In genomic region chr3:97681321-97682158, GRCm38 (mm10) we compare ENCODE assay signal across 9 mouse cellular contexts. TPM values are rescaled to one million over a fixed set of nuclear protein-coding genes. Genes with fewer than 3 reads are reported as not detected.
A peak's percentile ranks its signal among the peaks of the same experiment; 100 is the strongest.
DNase-seq lines count a peak whose midpoint lies in the region; ATAC-seq and TF ChIP-seq lines count a peak whose summit lies in the region.
"Had no signal": no experiment of that assay in that cellular context is flagged by ENCODE, and none has a peak within 500 bp of the region (broad histone marks: within the 10 kb centered on the region; RNA-seq: fewer than 3 reads in every experiment).

No protein-coding gene starts in this region.

- peak overlapping the region; percentile 0; the same call in 1 of the 2 replicates for H3K27ac ChIP-seq in heart, postnatal 0 days (ENCODE audit: low read depth)
- no peak overlapping the region for H3K27ac ChIP-seq in liver, postnatal 0 days (ENCODE audit: low read depth)
- H3K27ac ChIP-seq in neural tube, embryonic 12.5 days = no peak overlapping the region

- no peak for TF ChIP-seq POLR2A in brain, embryonic 14.5 days (IDR thresholded peaks at IDR 0.05; ENCODE audit: borderline replicate concordance, extremely low read depth, insufficient read depth, insufficient read length, poor library complexity, severe bottlenecking)

- peak; percentile 58 to 75 for DNase-seq in CD8-positive naive resting alpha-beta T cell, adult 2 months (ENCODE audit: low read depth in 2 of 2, low spot score in 2 of 2)
- DNase-seq in brain, embryonic 14.5 days (ENCODE audit: low read depth) = peak; percentile 83
- DNase-seq in heart, postnatal 0 days (ENCODE audit: low spot score) = peak; percentile 67
- peak; percentile 77 to 84 for DNase-seq in kidney, postnatal 4 days
- peak; percentile 73 for DNase-seq in liver, postnatal 0 days
- peak; percentile 80 for DNase-seq in testis, postnatal 10 days (ENCODE audit: low spot score)

- 2% methylated on average over 33 of the region's 33 CpGs for whole genome bisulfite sequencing in heart, postnatal 0 days
- 1% methylated on average over 33 of the region's 33 CpGs for WGBS in liver, postnatal 0 days (ENCODE audit: insufficient replicate concordance)
- WGBS in neural tube, embryonic 12.5 days = under 1% methylated on average over 33 of the region's 33 CpGs

- no peaks in the 10 kb centered on the region for H3K9me3 ChIP-seq in erythroblast, embryonic 14.5 days (ENCODE audit: control insufficient read depth, low read length)
- no peaks in the 10 kb centered on the region for H3K9me3 ChIP-seq in heart, postnatal 0 days (replicated peaks; ENCODE audit: control insufficient read depth, low read length)
- no peaks in the 10 kb centered on the region for H3K9me3 ChIP-seq in liver, postnatal 0 days (ENCODE audit: low read length)
- no peaks in the 10 kb centered on the region for H3K9me3 ChIP-seq in neural tube, embryonic 12.5 days

- H3K27me3 ChIP-seq in erythroblast, embryonic 14.5 days (ENCODE audit: control insufficient read depth) = peaks cover 42% of the 10 kb centered on the region
- H3K27me3 ChIP-seq in heart, postnatal 0 days (ENCODE audit: control insufficient read depth, insufficient read depth, low read length) = no peaks in the 10 kb centered on the region
- H3K27me3 ChIP-seq in liver, postnatal 0 days (ENCODE audit: insufficient read depth, low read length) = no peaks in the 10 kb centered on the region; the same call in 1 of the 2 replicates
- H3K27me3 ChIP-seq in neural tube, embryonic 12.5 days (replicated peaks) = peaks cover 16% of the 10 kb centered on the region

- H3K9ac ChIP-seq in heart, postnatal 0 days (replicated peaks; ENCODE audit: low read depth, low read length) = peak overlapping the region; percentile 17; the same call in 1 of the 2 replicates
- H3K9ac ChIP-seq in liver, postnatal 0 days (replicated peaks) = peak overlapping the region; percentile 45
- no peak overlapping the region for H3K9ac ChIP-seq in neural tube, embryonic 12.5 days

- TF ChIP-seq EP300 in heart, postnatal 0 days (IDR thresholded peaks at IDR 0.05; ENCODE audit: low read depth) = no peak
- TF ChIP-seq EP300 in liver, postnatal 0 days (IDR thresholded peaks at IDR 0.05; ENCODE audit: low read depth) = no peak

- no peak for ATAC-seq in heart, postnatal 0 days (ENCODE audit: insufficient read depth, low read depth)
- ATAC-seq in liver, postnatal 0 days = peak; percentile 69
- peak; percentile 39 for ATAC-seq in neural tube, embryonic 12.5 days (ENCODE audit: low FRiP score, low read depth)

- peaks cover 20% of the 10 kb centered on the region for H3K4me1 ChIP-seq in erythroblast, embryonic 14.5 days (ENCODE audit: control insufficient read depth)
- peaks cover 15% of the 10 kb centered on the region; the same call in 1 of the 2 replicates for H3K4me1 ChIP-seq in heart, postnatal 0 days (ENCODE audit: control insufficient read depth, insufficient read depth)
- peaks cover 14% of the 10 kb centered on the region for H3K4me1 ChIP-seq in liver, postnatal 0 days (ENCODE audit: insufficient read depth)
- peaks cover 11% of the 10 kb centered on the region; the same call in 1 of the 2 replicates for H3K4me1 ChIP-seq in neural tube, embryonic 12.5 days

- TF ChIP-seq CTCF in brain, embryonic 14.5 days (IDR thresholded peaks at IDR 0.05; ENCODE audit: borderline replicate concordance, extremely low read depth, insufficient read depth, insufficient read length) = peak; percentile 71
- peak; percentile 48 for TF ChIP-seq CTCF in heart, postnatal 0 days (IDR thresholded peaks at IDR 0.05; ENCODE audit: low read depth)
- TF ChIP-seq CTCF in liver, postnatal 0 days (IDR thresholded peaks at IDR 0.05; ENCODE audit: low read depth) = peak; percentile 72

- H3K36me3 ChIP-seq in erythroblast, embryonic 14.5 days (ENCODE audit: control insufficient read depth) = no peaks in the 10 kb centered on the region
- no peaks in the 10 kb centered on the region for H3K36me3 ChIP-seq in heart, postnatal 0 days (replicated peaks; ENCODE audit: control insufficient read depth, insufficient read depth, low read length)
- H3K36me3 ChIP-seq in liver, postnatal 0 days (replicated peaks; ENCODE audit: insufficient read depth, low read length) = no peaks in the 10 kb centered on the region
- no peaks in the 10 kb centered on the region for H3K36me3 ChIP-seq in neural tube, embryonic 12.5 days

- peak overlapping the region; percentile 54 for H3K4me3 ChIP-seq in erythroblast, embryonic 14.5 days (replicated peaks)
- peak overlapping the region; percentile 37 for H3K4me3 ChIP-seq in heart, postnatal 0 days (ENCODE audit: low read depth, low read length)
- H3K4me3 ChIP-seq in liver, postnatal 0 days (ENCODE audit: low read depth, low read length) = peak overlapping the region; percentile 51
- peak overlapping the region; percentile 30 for H3K4me3 ChIP-seq in neural tube, embryonic 12.5 days

- H3K4me2 ChIP-seq in heart, postnatal 0 days (ENCODE audit: low read depth, low read length) = peak overlapping the region; percentile 64
- peak overlapping the region; percentile 88 for H3K4me2 ChIP-seq in liver, postnatal 0 days (ENCODE audit: low read depth, low read length)
- peak overlapping the region; percentile 70 for H3K4me2 ChIP-seq in neural tube, embryonic 12.5 days (replicated peaks)

RNA-seq across cellular contexts. Expression of gene Gm17651, which starts 7.0 kb away (rescaled TPM):
- not detected in 2 replicates for polyA plus RNA-seq in brain, embryonic 14.5 days (2012; rRNA removed)
- polyA plus RNA-seq in erythroblast, embryonic 14.5 days (2012) = not detected in 2 replicates
- total RNA-seq in heart, postnatal 0 days (2014; rRNA removed; ENCODE audit: low replicate concordance) = not detected in 2 replicates
- not detected in 2 replicates for polyA plus RNA-seq in heart, postnatal 0 days (2015; fragmentation: Nextera tagmentation; extraction: Ambion mirVana)
- polyA plus RNA-seq in liver, postnatal 0 days (2015; fragmentation: Nextera tagmentation; extraction: Ambion mirVana) = not detected in 2 replicates
- not detected in 2 replicates for polyA plus RNA-seq in neural tube, embryonic 12.5 days (2016; fragmentation: Nextera tagmentation; extraction: Ambion mirVana)
- total RNA-seq: gastrocnemius, postnatal 36 days had no signal

RNA-seq across cellular contexts. Expression of gene Prkab2, which starts 23.5 kb away (rescaled TPM):
- 17.3 and 18.4 TPM in 2 replicates for polyA plus RNA-seq in brain, embryonic 14.5 days (2012; rRNA removed)
- polyA plus RNA-seq in erythroblast, embryonic 14.5 days (2012) = 0.01 TPM in 1 of 2 replicates, not detected in the other
- total RNA-seq in heart, postnatal 0 days (2014; rRNA removed; ENCODE audit: low replicate concordance) = 12.4 and 17.4 TPM in 2 replicates
- polyA plus RNA-seq in heart, postnatal 0 days (2015; fragmentation: Nextera tagmentation; extraction: Ambion mirVana) = 9.3 and 10.5 TPM in 2 replicates
- 1.1 TPM in 2 replicates for polyA plus RNA-seq in liver, postnatal 0 days (2015; fragmentation: Nextera tagmentation; extraction: Ambion mirVana)
- 9.1 and 10.3 TPM in 2 replicates for polyA plus RNA-seq in neural tube, embryonic 12.5 days (2016; fragmentation: Nextera tagmentation; extraction: Ambion mirVana)

RNA-seq across cellular contexts. Expression of gene Fmo5, which starts 52.9 kb away (rescaled TPM):
- 0.57 and 0.66 TPM in 2 replicates for polyA plus RNA-seq in brain, embryonic 14.5 days (2012; rRNA removed)
- 0.03 TPM in 1 of 2 replicates, not detected in the other for polyA plus RNA-seq in erythroblast, embryonic 14.5 days (2012)
- 3.8 and 19.2 TPM in 2 replicates for total RNA-seq in heart, postnatal 0 days (2014; rRNA removed; ENCODE audit: low replicate concordance)
- 4.6 and 5.0 TPM in 2 replicates for polyA plus RNA-seq in heart, postnatal 0 days (2015; fragmentation: Nextera tagmentation; extraction: Ambion mirVana)
- 67.6 and 82.4 TPM in 2 replicates for polyA plus RNA-seq in liver, postnatal 0 days (2015; fragmentation: Nextera tagmentation; extraction: Ambion mirVana)
- 0.61 and 0.75 TPM in 2 replicates for polyA plus RNA-seq in neural tube, embryonic 12.5 days (2016; fragmentation: Nextera tagmentation; extraction: Ambion mirVana)

Comparison
In these comparisons a context has a peak if more than half of its experiments do, and no peak if none do; other contexts are left out.
1. RNA of gene Fmo5, which starts 52.9 kb away (polyA plus RNA-seq): 67.6 to 82.4 TPM in liver, postnatal 0 days; 4.6 to 5.0 TPM in heart, postnatal 0 days, 0.61 to 0.75 TPM in neural tube, embryonic 12.5 days, 0.57 to 0.66 TPM in brain, embryonic 14.5 days and 0.03 TPM in erythroblast, embryonic 14.5 days; every median in the first group is over 10 times any median in the second.
2. Peak in every context shown above with its lines, with median percentiles within 50 percentile points of each other: DNase-seq, CTCF ChIP-seq, H3K4me3 ChIP-seq and H3K4me2 ChIP-seq.